Mouse (Mus musculus) testis, adult 2 months (tissue): ENCODE measurements around the gene Zfc3h1.

Experiments used
- CTCF ChIP-seq: fragments of 200-500 bp; IDR thresholded peaks from 2 replicates; pipeline ENCODE4 v1.5.1; 2012; ENCODE audit warnings: low read depth, mild to moderate bottlenecking, inconsistent platforms, low read length, moderate library complexity; ENCODE audit not compliant: control insufficient read depth, insufficient read depth, insufficient replicate concordance
- POLR2A ChIP-seq: fragments of 200-500 bp; IDR thresholded peaks from 2 replicates; pipeline ENCODE4 v1.6.1; 2012; ENCODE audit warnings: low read depth, mild to moderate bottlenecking, inconsistent platforms, low read length, moderate library complexity; ENCODE audit not compliant: control insufficient read depth

- TF ChIP-seq POLR2A (no peak), CTCF (no peak)
Observed at GRCm38 (mm10) chr10:115457368-115458021, 72.7 kb downstream of the Zfc3h1 start.
